ENCODE assay signal across 20 mouse cellular contexts in genomic region chr1:159595729-159596128, GRCm38 (mm10).
DNase-seq lines count a peak whose midpoint lies in the region; ATAC-seq and TF ChIP-seq lines count a peak whose summit lies in the region.
"Had no signal": no experiment of that assay in that cellular context is flagged by ENCODE, and none has a peak within 500 bp of the region (broad histone marks: within the 10 kb centered on the region; RNA-seq: fewer than 3 reads in every experiment).

No protein-coding gene starts in this region.

- H3K4me1 ChIP-seq in liver, postnatal 0 days (ENCODE audit: insufficient read depth): no peaks in the 10 kb centered on the region
- H3K4me1 ChIP-seq in liver, embryonic 11.5 days (replicated peaks; ENCODE audit: control insufficient read depth, insufficient read depth, low read length): no peaks in the 10 kb centered on the region
- H3K4me1 ChIP-seq: intestine, embryonic 15.5 days had no signal

- no peaks in the 10 kb centered on the region for H3K27me3 ChIP-seq in liver, postnatal 0 days (ENCODE audit: insufficient read depth, low read length)
- no peaks in the 10 kb centered on the region for H3K27me3 ChIP-seq in liver, embryonic 11.5 days (replicated peaks; ENCODE audit: control insufficient read depth, insufficient read depth, low read length)
- H3K27me3 ChIP-seq in Patski: no peaks in the 10 kb centered on the region
- H3K27me3 ChIP-seq: heart, embryonic 13.5 days; hindbrain, embryonic 13.5 days; intestine, embryonic 15.5 days had no signal

- TF ChIP-seq CTCF in liver, postnatal 0 days (IDR thresholded peaks at IDR 0.05; ENCODE audit: low read depth): no peak
- TF ChIP-seq CTCF in Patski (IDR thresholded peaks at IDR 0.05): no peak

- no peak for TF ChIP-seq EP300 in liver, postnatal 0 days (IDR thresholded peaks at IDR 0.05; ENCODE audit: low read depth)

- CTCF ChIA-PET in Patski (lab: Charles Lee): no interaction called here

- H3K9ac ChIP-seq in liver, postnatal 0 days (replicated peaks): no peak overlapping the region
- no peak overlapping the region for H3K9ac ChIP-seq in liver, embryonic 11.5 days (ENCODE audit: low read depth, low read length)
- H3K9ac ChIP-seq: forebrain, embryonic 13.5 days; forebrain, postnatal 0 days; heart, embryonic 13.5 days; hindbrain, embryonic 13.5 days; intestine, embryonic 15.5 days had no signal

- in situ Hi-C loops in Patski (cut with MboI; ENCODE audit: low pct_unique_long_range_greater_than_20kb): no loop called here

- H3K9me3 ChIP-seq in liver, postnatal 0 days (ENCODE audit: low read length): no peaks in the 10 kb centered on the region
- no peaks in the 10 kb centered on the region for H3K9me3 ChIP-seq in liver, embryonic 11.5 days (ENCODE audit: control insufficient read depth, low read length)
- H3K9me3 ChIP-seq: embryonic facial prominence, embryonic 10.5 days; forebrain, embryonic 13.5 days; heart, embryonic 13.5 days; hindbrain, embryonic 13.5 days; intestine, embryonic 15.5 days had no signal

- no peak overlapping the region for H3K27ac ChIP-seq in liver, postnatal 0 days (ENCODE audit: low read depth)
- H3K27ac ChIP-seq in liver, embryonic 11.5 days (ENCODE audit: low read depth, low read length): no peak overlapping the region
- H3K27ac ChIP-seq: embryonic facial prominence, embryonic 10.5 days; forebrain, embryonic 13.5 days; hindbrain, embryonic 13.5 days; intestine, embryonic 15.5 days had no signal

- no peak for DNase-seq in liver, postnatal 0 days
- no peak for DNase-seq in liver, embryonic 11.5 days (ENCODE audit: low spot score)
- DNase-seq in 416B (ENCODE audit: low read depth): peak; percentile 79
- peak; percentile 7 for DNase-seq in Patski (ENCODE audit: low read depth, low spot score)
- peak; percentile 18 for DNase-seq in skeletal muscle tissue, adult 2 months (ENCODE audit: low read depth, low spot score)
- no peak for DNase-seq in spleen, postnatal 4 days (ENCODE audit: low spot score in 2 of 2)
- no peak for DNase-seq in cerebellum, postnatal 4 days (ENCODE audit: low spot score in 2 of 2)
- DNase-seq: adrenal gland, adult 8-10 months; cerebellum, adult 18-20 months; cerebellum, adult 9-11 months; cerebellum, postnatal 36 days; forebrain, postnatal 0 days; gastrocnemius, postnatal 14 days; heart, postnatal 10 days; kidney, adult 18-20 months had no signal

- ATAC-seq in liver, postnatal 0 days: peak; percentile 35; the same call in 1 of the 2 replicates
- no peak for ATAC-seq in liver, embryonic 11.5 days (replicated peaks; ENCODE audit: low FRiP score)
- ATAC-seq in Patski: peak; percentile 80
- ATAC-seq: forebrain, embryonic 13.5 days; forebrain, postnatal 0 days; intestine, embryonic 15.5 days had no signal

- POLR2A ChIA-PET in Patski (lab: Charles Lee): interaction anchor here (1.0 kb wide), 1 partner anchor 60 kb away, joined by 3 read pairs; no protein-coding TSS in a partner anchor

- no peaks in the 10 kb centered on the region for H3K36me3 ChIP-seq in liver, postnatal 0 days (replicated peaks; ENCODE audit: insufficient read depth, low read length)
- no peaks in the 10 kb centered on the region for H3K36me3 ChIP-seq in liver, embryonic 11.5 days (ENCODE audit: control insufficient read depth, insufficient read depth, low read length)
- H3K36me3 ChIP-seq: embryonic facial prominence, embryonic 10.5 days; heart, embryonic 13.5 days; hindbrain, embryonic 13.5 days; intestine, embryonic 15.5 days had no signal

- WGBS in liver, postnatal 0 days (ENCODE audit: insufficient replicate concordance): 46% methylated on average over 3 of the region's 3 CpGs
- WGBS in liver, embryonic 11.5 days: 51% methylated on average over 3 of the region's 3 CpGs

- H3K4me2 ChIP-seq in liver, postnatal 0 days (ENCODE audit: low read depth, low read length): no peak overlapping the region
- H3K4me2 ChIP-seq in liver, embryonic 11.5 days: no peak overlapping the region
- H3K4me2 ChIP-seq: forebrain, embryonic 13.5 days; heart, embryonic 13.5 days; hindbrain, embryonic 13.5 days; intestine, embryonic 15.5 days had no signal

- H3K4me3 ChIP-seq in liver, postnatal 0 days (ENCODE audit: low read depth, low read length): no peak overlapping the region
- H3K4me3 ChIP-seq in liver, embryonic 11.5 days (ENCODE audit: low read depth, low read length): no peak overlapping the region
- H3K4me3 ChIP-seq: embryonic facial prominence, embryonic 10.5 days; forebrain, embryonic 13.5 days; heart, embryonic 13.5 days; hindbrain, embryonic 13.5 days; intestine, embryonic 15.5 days had no signal

Comparison
In these comparisons a context has a peak if more than half of its experiments do, and no peak if none do; other contexts are left out.
1. DNase-seq: peak in 416B (single experiment), Patski (single experiment) and skeletal muscle tissue, adult 2 months (single experiment); none in liver, postnatal 0 days (single experiment), liver, embryonic 11.5 days (single experiment), spleen, postnatal 4 days (0 of 2) and cerebellum, postnatal 4 days (0 of 2).